Mouse (Mus musculus) thymus, adult 2 months (tissue): Measurements from ENCODE around the gene Pde3a. TPM values are rescaled to one million over a fixed set of nuclear protein-coding genes. Genes with fewer than 3 reads are reported as not detected.

Source experiments
- DNase-seq: peaks from one replicate; pipeline ENCODE4 v3.0.0; 2021
- H3K27ac ChIP-seq: fragments of 200-500 bp; 2 replicates; pipeline ENCODE4 v1.5.1; 2012; ENCODE audit warnings: low read length, control low read depth; ENCODE audit not compliant: control insufficient read depth, insufficient read depth
- H3K27me3 ChIP-seq: fragments of 200-500 bp; 2 replicates; pipeline ENCODE4 v1.6.1; 2012; ENCODE audit warnings: mild to moderate bottlenecking, low read length, moderate library complexity, mixed read lengths; ENCODE audit not compliant: control insufficient read depth, insufficient read depth
- H3K36me3 ChIP-seq: fragments of 200-500 bp; 2 replicates; pipeline ENCODE4 v1.6.1; 2012; ENCODE audit warnings: mild to moderate bottlenecking, low read length, moderate library complexity; ENCODE audit not compliant: control insufficient read depth, insufficient read depth
- H3K4me1 ChIP-seq: fragments of 200-500 bp; replicated peaks from 2 replicates; pipeline ENCODE4 v1.6.1; 2012; ENCODE audit warnings: low read length; ENCODE audit not compliant: control insufficient read depth, insufficient read depth
- H3K4me3 ChIP-seq: fragments of 200-500 bp; 2 replicates; pipeline ENCODE4 v1.5.1; 2012; ENCODE audit warnings: mild to moderate bottlenecking, low read length, control low read depth, moderate library complexity; ENCODE audit not compliant: control insufficient read depth, insufficient read depth
- CTCF ChIP-seq: fragments of 200-500 bp; IDR thresholded peaks from 2 replicates; pipeline ENCODE4 v1.5.1; 2012; ENCODE audit warnings: mild to moderate bottlenecking, control low read depth, low read length, moderate library complexity, borderline replicate concordance; ENCODE audit not compliant: control insufficient read depth, poor library complexity, insufficient read depth; ENCODE audit errors: extremely low read depth
- POLR2A ChIP-seq: fragments of 200-500 bp; IDR thresholded peaks from 2 replicates; pipeline ENCODE4 v1.6.1; 2012; ENCODE audit warnings: mild to moderate bottlenecking, low read length, control low read depth, moderate library complexity; ENCODE audit not compliant: control insufficient read depth, poor library complexity, insufficient read depth; ENCODE audit errors: extremely low read depth
- WGBS: fragments of 180-500 bp; shearing (Covaris S2); methylation state at CpG from one replicate; pipeline ENCODE4 v1.1.7; 2018; 5-methylcytosine and 5-hydroxymethylcytosine counted together
- polyA plus RNA-seq: library from polyadenylated mRNA; depleted of rRNA; stranded (reverse); fragments of >200 nt; gene quantifications from 2 replicates; pipeline ENCODE4 v1.2.3, GENCODE M21; 2012

The Pde3a gene
- polyA plus RNA-seq, 1 experiment, result 1.3 TPM

GRCm38 (mm10) chr6:141332613-141333165, 83.6 kb downstream of the Pde3a start:
- Histone ChIP-seq H3K27me3 (no peaks in the 10 kb centered on the region), H3K4me3 (no peak overlapping the region), H3K4me1 (no peaks in the 10 kb centered on the region), H3K27ac (no peak overlapping the region), H3K36me3 (no peaks in the 10 kb centered on the region)
- no peak for DNase-seq
- TF ChIP-seq POLR2A, result no peak
- TF ChIP-seq CTCF, result no peak
- 83% methylated on average over 4 of the region's 4 CpGs for WGBS

- TF ChIP-seq POLR2A, result no peak
- TF ChIP-seq CTCF, result no peak
- H3K27ac ChIP-seq, result no peak overlapping the region
- no peaks in the 10 kb centered on the region for H3K27me3 ChIP-seq
- H3K4me1 ChIP-seq, result no peaks in the 10 kb centered on the region
- no peak for DNase-seq
- H3K36me3 ChIP-seq, result no peaks in the 10 kb centered on the region
- 88% methylated on average over 3 of the region's 3 CpGs for WGBS
- H3K4me3 ChIP-seq, result no peak overlapping the region
Measured at GRCm38 (mm10) chr6:141333245-141333644, 84.2 kb downstream of the Pde3a start.

GRCm38 (mm10) chr6:141335878-141336277, 86.8 kb downstream of the Pde3a start:
- no peak overlapping the region for H3K4me3 ChIP-seq
- DNase-seq, result no peak
- WGBS, result 84% methylated on average over 1 of the region's 1 CpGs
- H3K27ac ChIP-seq, result no peak overlapping the region
- no peak for TF ChIP-seq CTCF
- no peaks in the 10 kb centered on the region for H3K36me3 ChIP-seq
- no peaks in the 10 kb centered on the region for H3K4me1 ChIP-seq
- no peaks in the 10 kb centered on the region for H3K27me3 ChIP-seq

GRCm38 (mm10) chr6:141336438-141336837, 87.4 kb downstream of the Pde3a start:
- TF ChIP-seq CTCF, result no peak
- TF ChIP-seq POLR2A, result no peak
- H3K4me3 ChIP-seq, result no peak overlapping the region
- DNase-seq, result no peak
- H3K27ac ChIP-seq, result no peak overlapping the region
- no peaks in the 10 kb centered on the region for H3K4me1 ChIP-seq
- no peaks in the 10 kb centered on the region for H3K36me3 ChIP-seq
- WGBS, result 78% methylated on average over 4 of the region's 4 CpGs
- no peaks in the 10 kb centered on the region for H3K27me3 ChIP-seq

GRCm38 (mm10) chr6:141337673-141338072, 88.6 kb downstream of the Pde3a start:
- Histone ChIP-seq H3K4me1 (no peaks in the 10 kb centered on the region), H3K27me3 (no peaks in the 10 kb centered on the region), H3K27ac (no peak overlapping the region), H3K36me3 (no peaks in the 10 kb centered on the region), H3K4me3 (no peak overlapping the region)
- DNase-seq, result peak; percentile 7
- WGBS, result 57% methylated on average over 8 of the region's 8 CpGs
- TF ChIP-seq POLR2A (no peak), CTCF (no peak)

- DNase-seq, result no peak
- H3K27me3 ChIP-seq, result no peaks in the 10 kb centered on the region
- no peak overlapping the region for H3K27ac ChIP-seq
- 82% methylated on average over 2 of the region's 2 CpGs for WGBS
- H3K4me1 ChIP-seq, result no peaks in the 10 kb centered on the region
- H3K4me3 ChIP-seq, result no peak overlapping the region
- no peaks in the 10 kb centered on the region for H3K36me3 ChIP-seq
- no peak for TF ChIP-seq POLR2A
- TF ChIP-seq CTCF, result no peak
Measured at GRCm38 (mm10) chr6:141341385-141341784, 92.3 kb downstream of the Pde3a start.

GRCm38 (mm10) chr6:141347870-141348269, 98.8 kb downstream of the Pde3a start:
- no peak for DNase-seq
- H3K36me3 ChIP-seq, result no peaks in the 10 kb centered on the region
- WGBS, result 72% methylated on average over 4 of the region's 4 CpGs
- no peaks in the 10 kb centered on the region for H3K4me1 ChIP-seq
- H3K27me3 ChIP-seq, result no peaks in the 10 kb centered on the region
- H3K27ac ChIP-seq, result no peak overlapping the region
- no peak overlapping the region for H3K4me3 ChIP-seq
- TF ChIP-seq CTCF (no peak), POLR2A (no peak)
